Mouse (Mus musculus) MEL (cell line): ENCODE results near the gene Slc38a5.

Experiments
- GATA1 ChIP-seq: IDR thresholded peaks from 2 replicates; pipeline ENCODE4 v1.6.1; 2011; ENCODE audit warnings: low read depth, low read length, improper control_type of control experiment
- UBTF ChIP-seq: IDR thresholded peaks from 2 replicates; pipeline ENCODE4 v1.6.1; 2012; ENCODE audit warnings: low read depth, mild to moderate bottlenecking, inconsistent platforms, low read length, improper control_type of control experiment, moderate library complexity, borderline replicate concordance; ENCODE audit not compliant: insufficient read depth

DNA sequence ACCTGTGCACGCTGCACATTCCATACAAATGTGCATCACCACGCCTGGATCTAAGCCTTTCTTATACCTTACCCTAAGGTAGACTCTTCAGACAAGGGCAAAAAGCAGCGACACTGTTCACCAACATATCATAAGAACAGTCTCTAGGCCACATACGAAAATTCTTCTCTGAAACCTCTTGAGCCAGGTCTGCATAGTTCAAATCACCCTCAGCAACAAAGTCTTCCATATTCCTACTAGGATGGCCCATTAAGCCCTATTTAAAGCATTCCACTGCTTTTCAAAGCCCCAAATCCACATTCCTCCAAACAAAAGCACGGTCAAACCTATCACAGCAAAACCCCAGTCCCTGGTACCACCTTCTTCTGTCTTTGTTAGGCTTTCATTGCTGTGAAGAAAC lies 17.7 kb downstream of the Slc38a5 start:
- TF ChIP-seq GATA1 = no peak
- TF ChIP-seq UBTF = no peak
